Mouse (Mus musculus) bone marrow, adult 2 months (tissue): ENCODE results near the gene Aire.

Experiments used
- CTCF ChIP-seq: fragments of 200-500 bp; IDR thresholded peaks from 2 replicates; pipeline ENCODE4 v1.5.1; 2011; ENCODE audit warnings: low read length, control low read depth; ENCODE audit not compliant: control insufficient read depth, insufficient read depth
- POLR2A ChIP-seq: fragments of 200-500 bp; IDR thresholded peaks from 2 replicates; pipeline ENCODE4 v1.6.1; 2011; ENCODE audit warnings: low read depth, mild to moderate bottlenecking, control low read depth, low read length, borderline replicate concordance; ENCODE audit not compliant: control insufficient read depth

DNA sequence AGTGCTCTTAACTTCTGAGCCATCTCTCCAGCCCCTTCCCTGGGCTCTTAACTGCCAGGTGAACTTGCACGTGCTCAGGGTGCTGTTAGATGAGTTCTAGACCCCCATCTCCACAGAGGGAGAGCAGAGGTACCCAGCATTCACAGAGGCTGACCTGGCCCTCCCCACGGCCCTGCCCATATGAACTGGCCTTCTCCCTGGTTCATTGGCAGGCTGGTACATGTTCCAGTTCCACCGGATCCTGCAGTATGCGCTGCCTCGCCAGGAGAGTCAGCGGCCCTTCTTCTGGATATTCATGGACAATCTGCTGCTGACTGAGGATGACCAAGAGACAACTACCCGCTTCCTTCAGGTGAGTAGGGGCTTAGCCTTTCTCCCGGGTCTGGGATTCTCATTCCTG lies 13.6 kb upstream of the Aire start:
- TF ChIP-seq CTCF (no peak), POLR2A (no peak)
